Mouse (Mus musculus): ENCODE data around the gene Mipep. TPM values are rescaled to one million over a fixed set of nuclear protein-coding genes. Genes with fewer than 3 reads are reported as not detected.

Mipep gene
- polyA plus RNA-seq, 2 experiments: 13.1 to 21.4 TPM

DNA sequence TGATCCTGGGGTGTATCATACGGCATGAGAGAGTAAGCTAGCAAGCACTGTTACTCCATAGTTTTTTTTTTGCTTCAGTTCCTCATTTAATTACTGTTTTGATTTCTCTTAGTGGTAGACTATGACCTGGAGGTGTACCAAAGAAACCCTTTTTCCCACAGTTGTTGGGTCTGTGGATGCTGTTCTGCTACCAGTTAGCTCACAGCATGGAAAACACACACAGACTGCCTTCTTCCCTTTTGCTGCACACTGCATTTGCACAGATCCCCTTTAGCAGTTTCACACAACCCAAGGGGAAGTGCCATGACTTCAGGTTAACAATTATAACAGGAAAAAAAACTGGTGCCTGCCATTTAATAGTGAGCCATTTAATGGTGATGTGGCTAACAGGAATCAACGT, 45.7 kb downstream of the Mipep start:
- ATAC-seq (ENCODE audit: low FRiP score, low read depth) (no peak), DNase-seq (ENCODE audit: low spot score) (no peak)
- no peak overlapping the region for H3K4me2 ChIP-seq (replicated peaks; ENCODE audit: low read depth, low read length, severe bottlenecking)
- H3K9ac ChIP-seq (ENCODE audit: low read depth, low read length, severe bottlenecking): no peak overlapping the region
- peaks cover 43% of the 10 kb centered on the region for H3K36me3 ChIP-seq (ENCODE audit: control insufficient read depth, insufficient read depth, low read length)
- no peak overlapping the region for H3K27ac ChIP-seq (replicated peaks; ENCODE audit: low read depth, low read length)
- 0 out of 2 replicates have a peak, but pooled peaks cover 5% of the 10 kb centered on the region for H3K9me3 ChIP-seq (ENCODE audit: control insufficient read depth, low read length)
- no peak overlapping the region for H3K4me3 ChIP-seq (replicated peaks; ENCODE audit: low read length)
- no peaks in the 10 kb centered on the region for H3K4me1 ChIP-seq (ENCODE audit: control insufficient read depth, insufficient read depth, low read length)
- WGBS: 85% methylated on average over 2 of the region's 2 CpGs
- TF ChIP-seq POLR2A (IDR thresholded peaks at IDR 0.05; ENCODE audit: borderline replicate concordance, extremely low read depth, insufficient read depth, insufficient read length): no peak
- no peaks in the 10 kb centered on the region for H3K27me3 ChIP-seq (ENCODE audit: control insufficient read depth, insufficient read depth, low read length)

GRCm38 (mm10) chr14:60836709-60837108, 52.3 kb downstream of the Mipep start:
- no peaks in the 10 kb centered on the region for H3K4me1 ChIP-seq (ENCODE audit: control insufficient read depth, insufficient read depth, low read length)
- no peak overlapping the region for H3K4me2 ChIP-seq (replicated peaks; ENCODE audit: low read depth, low read length, severe bottlenecking)
- ATAC-seq (ENCODE audit: low FRiP score, low read depth) (no peak), DNase-seq (ENCODE audit: low spot score) (no peak)
- no peak overlapping the region for H3K4me3 ChIP-seq (replicated peaks; ENCODE audit: low read length)
- H3K9me3 ChIP-seq (ENCODE audit: control insufficient read depth, low read length): 0 out of 2 replicates have a peak, but pooled peaks cover 5% of the 10 kb centered on the region
- no peak overlapping the region for H3K27ac ChIP-seq (replicated peaks; ENCODE audit: low read depth, low read length)
- H3K27me3 ChIP-seq (ENCODE audit: control insufficient read depth, insufficient read depth, low read length): no peaks in the 10 kb centered on the region
- 87% methylated on average over 6 of the region's 6 CpGs for WGBS
- peaks cover 21% of the 10 kb centered on the region for H3K36me3 ChIP-seq (ENCODE audit: control insufficient read depth, insufficient read depth, low read length)
- no peak overlapping the region for H3K9ac ChIP-seq (ENCODE audit: low read depth, low read length, severe bottlenecking)
- no peak for TF ChIP-seq POLR2A (IDR thresholded peaks at IDR 0.05; ENCODE audit: borderline replicate concordance, extremely low read depth, insufficient read depth, insufficient read length)

DNA sequence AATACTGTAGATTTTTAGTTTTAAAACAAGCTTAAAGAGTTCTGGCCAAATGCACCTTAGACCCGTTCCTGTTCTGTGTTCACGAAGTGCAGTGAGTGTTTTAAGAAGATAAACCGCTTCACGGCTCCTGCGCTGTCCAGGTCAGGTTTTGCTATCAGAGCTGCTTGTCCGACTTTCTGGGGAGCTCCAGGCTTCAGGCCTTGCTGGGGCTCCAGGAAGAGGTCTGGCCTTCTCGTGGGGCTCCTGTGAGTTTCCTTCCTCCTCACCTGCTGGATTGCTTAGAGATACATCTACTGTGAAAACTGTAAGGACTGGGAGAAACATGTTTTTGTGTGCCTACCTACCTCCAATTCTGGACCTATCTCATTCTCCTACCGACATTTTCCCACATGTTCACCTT, 55.3 kb downstream of the Mipep start:
- Histone ChIP-seq H3K36me3 (ENCODE audit: control insufficient read depth, insufficient read depth, low read length) (peaks cover 5% of the 10 kb centered on the region; the same call in 1 of the 2 replicates), H3K4me3 (replicated peaks; ENCODE audit: low read length) (no peak overlapping the region), H3K4me2 (replicated peaks; ENCODE audit: low read depth, low read length, severe bottlenecking) (no peak overlapping the region), H3K9ac (ENCODE audit: low read depth, low read length, severe bottlenecking) (no peak overlapping the region), H3K4me1 (ENCODE audit: control insufficient read depth, insufficient read depth, low read length) (no peaks in the 10 kb centered on the region), H3K27ac (replicated peaks; ENCODE audit: low read depth, low read length) (no peak overlapping the region), H3K27me3 (ENCODE audit: control insufficient read depth, insufficient read depth, low read length) (no peaks in the 10 kb centered on the region), H3K9me3 (ENCODE audit: control insufficient read depth, low read length) (no peaks in the 10 kb centered on the region)
- WGBS: 83% methylated on average over 8 of the region's 8 CpGs
- no peak for TF ChIP-seq POLR2A (IDR thresholded peaks at IDR 0.05; ENCODE audit: borderline replicate concordance, extremely low read depth, insufficient read depth, insufficient read length)
- no peak for ATAC-seq (ENCODE audit: low FRiP score, low read depth)
- DNase-seq (ENCODE audit: low spot score): no peak

GRCm38 (mm10) chr14:60841977-60842659, 57.7 kb downstream of the Mipep start:
- TF ChIP-seq POLR2A (IDR thresholded peaks at IDR 0.05; ENCODE audit: borderline replicate concordance, extremely low read depth, insufficient read depth, insufficient read length): no peak
- Histone ChIP-seq H3K27ac (replicated peaks; ENCODE audit: low read depth, low read length) (no peak overlapping the region), H3K27me3 (ENCODE audit: control insufficient read depth, insufficient read depth, low read length) (no peaks in the 10 kb centered on the region), H3K36me3 (ENCODE audit: control insufficient read depth, insufficient read depth, low read length) (peaks cover 19% of the 10 kb centered on the region; the same call in 1 of the 2 replicates), H3K4me2 (replicated peaks; ENCODE audit: low read depth, low read length, severe bottlenecking) (no peak overlapping the region), H3K4me3 (replicated peaks; ENCODE audit: low read length) (no peak overlapping the region), H3K4me1 (ENCODE audit: control insufficient read depth, insufficient read depth, low read length) (no peaks in the 10 kb centered on the region), H3K9ac (ENCODE audit: low read depth, low read length, severe bottlenecking) (no peak overlapping the region), H3K9me3 (ENCODE audit: control insufficient read depth, low read length) (no peaks in the 10 kb centered on the region)
- 70% methylated on average over 14 of the region's 14 CpGs for WGBS
- DNase-seq (ENCODE audit: low spot score) (no peak), ATAC-seq (ENCODE audit: low FRiP score, low read depth) (no peak)

GRCm38 (mm10) chr14:60843596-60843995, 59.2 kb downstream of the Mipep start:
- H3K4me1 ChIP-seq (ENCODE audit: control insufficient read depth, insufficient read depth, low read length): no peaks in the 10 kb centered on the region
- no peak for ATAC-seq (ENCODE audit: low FRiP score, low read depth)
- no peak for DNase-seq (ENCODE audit: low spot score)
- WGBS: 89% methylated on average over 7 of the region's 7 CpGs
- no peak overlapping the region for H3K27ac ChIP-seq (replicated peaks; ENCODE audit: low read depth, low read length)
- no peak overlapping the region for H3K4me2 ChIP-seq (replicated peaks; ENCODE audit: low read depth, low read length, severe bottlenecking)
- H3K9ac ChIP-seq (ENCODE audit: low read depth, low read length, severe bottlenecking): no peak overlapping the region
- no peak for TF ChIP-seq POLR2A (IDR thresholded peaks at IDR 0.05; ENCODE audit: borderline replicate concordance, extremely low read depth, insufficient read depth, insufficient read length)
- H3K4me3 ChIP-seq (replicated peaks; ENCODE audit: low read length): no peak overlapping the region
- H3K36me3 ChIP-seq (ENCODE audit: control insufficient read depth, insufficient read depth, low read length): peaks cover 21% of the 10 kb centered on the region; the same call in 1 of the 2 replicates
- no peaks in the 10 kb centered on the region for H3K9me3 ChIP-seq (ENCODE audit: control insufficient read depth, low read length)
- no peaks in the 10 kb centered on the region for H3K27me3 ChIP-seq (ENCODE audit: control insufficient read depth, insufficient read depth, low read length)
